Mouse (Mus musculus) liver, adult 2 months (tissue): ENCODE data around the gene Pax2.

Experiments used
- CTCF ChIP-seq: fragments of 200-500 bp; IDR thresholded peaks from 2 replicates; pipeline ENCODE4 v1.5.1; 2011; ENCODE audit warnings: low read depth, low read length, control low read depth
- POLR2A ChIP-seq: fragments of 200-500 bp; IDR thresholded peaks from 2 replicates; pipeline ENCODE4 v1.6.1; 2011; ENCODE audit warnings: low read length, control low read depth; ENCODE audit not compliant: insufficient read depth; ENCODE audit errors: extremely low read depth

DNA sequence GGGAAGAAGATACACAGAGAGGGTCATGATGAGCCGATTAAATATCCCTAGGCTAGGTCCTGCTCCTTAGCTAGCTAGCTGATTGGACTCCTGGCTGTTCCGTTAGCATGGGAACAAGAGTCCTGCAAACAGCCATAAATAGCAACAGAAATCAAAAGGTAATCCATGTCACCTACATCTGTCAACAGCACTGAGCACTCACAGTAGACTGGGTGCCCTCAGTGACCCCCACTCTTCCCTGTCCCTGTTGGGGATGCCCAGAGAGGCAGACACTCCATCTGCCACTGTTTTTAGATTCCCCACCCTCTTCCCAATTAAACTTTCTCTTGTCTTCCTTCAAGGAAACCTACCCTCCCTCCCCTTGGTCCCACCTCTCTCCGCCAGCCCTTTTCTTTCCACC is 130.6 kb downstream of the Pax2 start:
- TF ChIP-seq CTCF (no peak), POLR2A (no peak)
